Mouse (Mus musculus): ENCODE data around the gene Gm45062.

GRCm38 (mm10) chr6:8628715-8629267 is 369.5 kb downstream of the Gm45062 start:
- TF ChIP-seq POLR2A (IDR thresholded peaks at IDR 0.05; ENCODE audit: low read depth, low read length), result no peak
- no peak for TF ChIP-seq CTCF (IDR thresholded peaks at IDR 0.05; ENCODE audit: extremely low read depth, insufficient read depth, insufficient read length, insufficient replicate concordance)

Data from spleen, adult 2 months (tissue).